Mouse (Mus musculus) c-Kit-positive CD71-negative TER-119-negative erythroid progenitor cells, embryonic 14.5 days (primary cell): ENCODE data around the gene B4galnt1.

ENCODE experiments used
- DNase-seq: peaks from one replicate; pipeline ENCODE4 v3.0.0-alpha.2; 2013; ENCODE audit warnings: low read depth

B4galnt1 gene

DNA sequence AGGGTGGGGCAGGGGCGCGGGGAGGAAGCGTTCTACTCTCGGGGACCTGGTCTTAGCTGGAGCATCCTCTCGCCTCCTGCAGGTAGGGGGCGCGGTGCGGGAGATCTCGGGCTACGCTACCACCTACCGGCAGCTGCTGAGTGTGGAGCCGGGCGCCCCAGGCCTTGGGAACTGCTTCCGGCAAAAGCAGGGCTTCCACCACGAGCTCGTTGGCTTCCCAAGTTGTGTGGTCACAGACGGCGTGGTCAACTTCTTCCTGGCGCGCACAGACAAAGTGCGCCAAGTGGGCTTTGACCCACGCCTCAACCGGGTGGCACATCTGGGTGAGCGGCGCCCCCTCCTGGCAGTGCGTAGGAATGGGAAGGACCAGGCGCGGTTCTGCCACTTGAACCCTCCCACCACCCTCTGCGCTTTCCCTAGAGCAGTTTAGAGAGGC is 5.8 kb downstream of the B4galnt1 start:
- DNase-seq = no peak

DNA sequence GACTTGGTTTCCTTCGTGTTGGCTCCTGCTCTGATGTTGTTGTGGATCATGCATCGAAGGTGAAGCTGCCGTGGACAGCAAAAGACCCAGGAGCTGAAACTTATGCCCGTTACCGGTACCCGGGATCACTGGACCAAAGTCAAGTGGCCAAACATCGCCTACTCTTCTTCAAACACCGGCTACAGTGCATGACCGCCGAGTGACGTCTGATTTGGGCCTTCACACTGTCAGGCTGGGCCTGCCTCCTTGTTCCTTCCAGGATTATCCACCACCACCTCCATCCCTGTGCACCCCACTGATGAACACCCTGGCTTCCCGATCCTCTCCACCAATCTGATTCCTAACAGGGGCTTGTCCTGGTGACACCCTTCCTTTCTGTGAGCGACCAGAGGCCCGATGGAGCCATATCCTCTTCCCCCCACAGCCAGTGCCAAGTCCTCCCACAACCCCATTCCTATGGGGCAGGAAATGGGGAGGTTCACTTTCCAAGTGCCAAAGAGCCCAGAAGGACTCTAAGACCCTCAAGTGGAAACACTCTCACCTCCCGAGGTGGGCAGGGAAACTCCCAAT is 6.7 kb downstream of the B4galnt1 start:
- DNase-seq = no peak

DNA sequence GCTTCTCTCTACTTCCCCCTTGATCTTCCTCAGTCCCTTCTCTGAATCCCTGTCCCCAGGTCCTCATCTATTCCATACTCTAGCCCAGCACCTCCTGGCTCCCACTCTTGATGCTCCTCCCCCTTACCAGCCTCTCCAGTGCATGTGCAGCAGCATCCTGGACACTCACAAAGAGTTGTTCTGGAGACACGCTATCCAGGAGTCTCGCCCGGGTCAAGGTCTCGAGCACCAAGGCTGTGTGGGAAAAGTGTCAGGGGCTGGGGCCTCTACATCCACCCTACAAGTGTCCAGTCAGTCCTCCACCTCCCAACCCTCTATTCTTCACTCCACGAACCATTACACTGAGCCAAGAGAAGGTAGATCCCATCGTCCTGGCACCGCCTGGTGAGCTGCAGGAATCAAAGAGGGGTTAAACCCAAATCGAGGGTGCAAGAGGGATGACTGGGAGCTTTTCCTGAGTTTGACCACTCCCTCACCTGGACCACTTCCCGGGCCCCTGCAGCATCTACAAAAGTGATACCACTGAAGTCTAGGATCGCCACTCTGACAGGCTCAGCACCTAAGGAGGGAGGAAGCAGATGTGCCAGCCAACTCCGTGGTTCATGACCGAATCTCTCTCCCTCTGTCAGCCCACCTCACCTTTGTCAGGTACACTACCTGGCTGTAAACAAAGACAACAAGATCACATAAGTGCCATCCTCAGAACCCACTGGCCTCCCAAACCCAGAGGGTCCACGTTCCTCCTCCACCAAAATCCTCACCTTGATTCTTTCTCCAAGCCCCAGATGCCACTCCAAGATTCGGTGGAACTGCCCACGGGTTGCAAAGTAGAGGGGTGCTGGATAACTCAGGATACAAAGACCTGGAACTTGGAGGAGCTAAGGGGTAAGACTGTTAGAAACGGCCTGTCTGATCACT is 8.4 kb downstream of the B4galnt1 start:
- DNase-seq = no peak

DNA sequence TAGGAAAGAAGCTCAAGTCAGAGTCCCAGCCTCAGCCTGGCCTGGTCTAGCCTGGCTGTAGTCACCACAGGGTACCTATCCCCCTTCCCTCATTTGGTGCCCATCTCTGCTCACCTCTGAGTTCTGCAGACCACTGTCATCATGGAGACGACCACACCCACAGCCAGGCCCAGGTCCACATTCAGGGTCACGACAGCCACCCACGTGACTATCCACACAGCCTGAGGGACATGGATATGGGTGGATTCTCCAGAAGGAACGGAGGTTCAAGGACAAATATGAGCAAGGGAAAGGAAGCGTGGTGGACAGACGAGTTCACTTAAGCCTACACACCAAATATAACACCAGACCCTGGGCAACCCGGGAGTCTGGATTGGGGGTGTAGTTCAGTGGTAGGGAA is 9.1 kb downstream of the B4galnt1 start:
- no peak for DNase-seq

DNA sequence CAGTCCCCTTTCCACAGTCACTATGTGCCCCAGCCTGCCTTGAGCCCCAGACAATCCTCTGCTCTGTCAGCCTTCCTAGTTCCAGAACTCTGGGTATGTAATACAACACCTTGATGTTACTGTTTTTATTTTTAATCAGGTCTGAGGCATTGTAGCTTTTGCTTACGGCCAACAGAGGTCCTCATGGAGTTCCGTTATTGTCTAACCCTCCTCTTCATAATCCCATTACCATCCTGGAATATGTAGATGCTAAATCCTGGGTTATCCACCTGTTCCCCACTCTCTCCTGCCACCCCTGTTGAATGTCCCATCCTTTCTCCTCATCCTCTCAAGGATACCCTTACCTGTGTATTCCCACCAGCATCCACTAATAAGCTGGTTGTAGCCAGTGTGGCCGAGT is 11.2 kb downstream of the B4galnt1 start:
- no peak for DNase-seq

DNA sequence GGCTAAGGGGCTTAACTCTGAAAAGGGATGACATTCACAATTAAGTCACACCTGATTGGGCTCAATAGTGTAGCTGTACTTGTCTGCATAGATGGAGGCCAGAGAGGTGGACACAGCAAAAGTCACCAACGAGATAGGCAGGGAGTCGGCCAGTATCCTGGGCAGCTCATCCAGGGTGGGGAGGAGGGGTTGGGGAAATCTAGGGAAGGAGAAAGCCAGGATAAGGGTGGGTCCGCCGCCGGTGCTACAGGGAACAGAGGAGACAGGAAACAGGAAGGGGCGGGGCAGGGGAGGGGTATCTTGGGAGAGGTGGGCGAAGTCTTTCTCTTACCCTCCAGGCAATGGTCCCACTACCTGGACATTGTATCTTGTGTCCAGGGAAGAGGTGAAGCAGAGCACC is 11.7 kb downstream of the B4galnt1 start:
- DNase-seq = no peak

DNA sequence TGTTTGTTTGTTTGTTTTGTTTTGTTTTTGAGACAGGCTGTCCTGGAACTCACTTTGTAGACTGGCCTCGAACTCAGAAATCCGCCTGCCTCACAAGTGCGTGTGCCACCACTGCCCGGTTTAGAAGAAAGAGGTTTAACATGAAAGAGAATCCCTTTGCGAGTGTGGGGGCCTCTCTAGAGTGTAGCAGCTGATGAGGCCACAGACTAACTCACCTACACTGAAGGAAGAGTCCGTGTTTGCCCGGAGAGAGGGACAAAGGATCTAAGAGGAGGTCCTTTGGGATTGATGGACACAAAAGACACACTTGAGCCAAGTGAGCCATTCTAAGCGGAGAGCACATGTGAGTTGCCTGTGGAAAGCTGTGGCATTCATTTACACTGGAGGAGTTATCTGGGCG is 12.2 kb downstream of the B4galnt1 start:
- no peak for DNase-seq

DNA sequence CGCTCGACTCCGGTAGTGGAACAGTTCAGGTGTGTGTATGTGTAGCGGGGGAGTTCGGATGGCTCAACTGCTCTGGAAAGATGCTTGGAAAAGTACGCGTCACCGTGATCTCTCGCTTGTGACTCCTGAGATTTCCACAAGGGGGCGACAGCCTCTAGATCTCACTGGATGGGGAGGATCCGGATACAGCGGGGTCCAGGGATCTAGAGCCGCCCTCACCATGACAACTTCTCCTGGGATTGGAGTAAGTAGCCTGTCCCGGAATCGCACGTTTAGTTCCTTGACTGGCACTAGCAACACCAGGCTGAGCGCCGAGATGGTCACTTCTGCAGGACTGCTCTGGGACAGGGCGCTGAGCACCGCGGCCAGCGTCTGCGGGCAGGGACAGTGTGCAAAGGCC is 12.7 kb downstream of the B4galnt1 start:
- DNase-seq = no peak

DNA sequence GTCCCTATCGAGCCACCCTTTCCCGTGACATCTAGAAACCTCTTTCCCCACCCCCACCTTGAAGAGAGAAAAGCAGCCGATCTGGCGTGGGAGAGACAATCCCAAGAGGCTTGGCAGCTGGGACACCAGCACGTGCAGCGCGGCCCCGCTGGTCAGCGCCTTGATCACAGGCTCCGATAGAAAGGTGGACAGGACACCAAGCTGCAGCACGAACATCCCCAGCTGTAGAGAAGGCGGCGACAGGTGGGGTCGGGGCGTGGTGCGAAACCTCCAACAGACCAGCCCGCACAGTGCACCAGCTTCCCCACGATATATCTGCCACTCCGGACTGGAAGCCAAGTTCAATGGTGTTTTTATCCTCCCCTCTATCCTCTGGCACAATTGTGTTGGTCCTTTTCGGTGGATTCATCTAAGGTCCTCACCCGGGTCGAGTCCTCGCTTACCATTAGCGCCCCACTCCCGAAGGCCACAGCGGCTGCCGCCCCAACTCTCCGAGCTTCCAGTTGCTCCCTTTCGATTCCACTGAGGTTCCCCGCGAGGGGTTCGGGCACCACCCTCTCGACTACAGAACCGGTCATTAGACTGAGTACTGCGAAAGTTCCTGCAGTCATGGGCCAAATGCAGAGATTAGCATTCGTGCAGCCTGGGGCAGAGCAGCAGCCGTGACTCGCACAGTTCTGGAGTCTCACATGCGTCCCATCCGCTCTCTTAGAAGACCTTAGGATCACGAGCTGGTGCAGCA is 13.4 kb downstream of the B4galnt1 start:
- DNase-seq = no peak

DNA sequence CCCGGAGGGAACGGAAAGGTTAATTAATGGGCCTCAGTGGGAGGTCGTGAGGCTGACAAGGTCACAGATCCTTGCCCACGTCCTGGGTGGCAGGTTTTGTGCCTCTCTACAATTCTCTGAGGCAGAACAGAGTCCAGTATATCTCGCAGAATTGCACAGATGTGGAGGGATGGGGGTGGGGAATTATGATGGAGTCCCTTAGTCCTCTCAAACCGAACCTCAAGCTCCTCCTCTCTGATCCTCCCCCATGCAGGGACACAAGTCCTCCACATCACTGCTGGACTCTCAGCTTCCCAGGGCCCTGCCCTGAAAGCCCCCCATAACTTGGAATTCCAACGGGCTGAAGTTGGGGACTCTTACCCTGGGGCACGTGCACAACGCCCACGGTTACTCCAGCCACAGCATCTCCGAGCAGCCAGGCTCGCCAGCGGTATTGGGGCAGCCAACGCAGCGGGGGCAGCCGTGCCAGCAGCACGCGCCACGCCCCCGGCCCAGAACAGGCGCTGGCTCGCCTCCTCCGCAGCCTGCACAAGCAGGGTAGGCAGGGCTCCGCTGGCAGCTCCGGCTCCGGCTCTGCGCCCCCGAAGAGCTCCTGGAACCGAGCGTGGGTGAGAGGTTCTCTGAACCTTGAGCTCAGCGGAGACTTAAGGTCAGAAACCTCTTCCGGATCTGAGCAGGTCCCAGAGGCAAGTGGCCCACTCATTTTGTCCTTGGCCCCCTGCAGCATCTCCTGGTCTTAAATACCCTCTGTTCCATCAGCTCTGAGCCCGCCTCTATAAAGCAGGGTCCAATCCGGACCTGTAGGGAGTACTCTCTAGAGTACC is 15.1 kb downstream of the B4galnt1 start, which contains the start of gene Slc26a10:
Gene Slc26a10, minus strand, starts transcription at position 775 of the 824 bp plus-strand sequence.
- no peak for DNase-seq

DNA sequence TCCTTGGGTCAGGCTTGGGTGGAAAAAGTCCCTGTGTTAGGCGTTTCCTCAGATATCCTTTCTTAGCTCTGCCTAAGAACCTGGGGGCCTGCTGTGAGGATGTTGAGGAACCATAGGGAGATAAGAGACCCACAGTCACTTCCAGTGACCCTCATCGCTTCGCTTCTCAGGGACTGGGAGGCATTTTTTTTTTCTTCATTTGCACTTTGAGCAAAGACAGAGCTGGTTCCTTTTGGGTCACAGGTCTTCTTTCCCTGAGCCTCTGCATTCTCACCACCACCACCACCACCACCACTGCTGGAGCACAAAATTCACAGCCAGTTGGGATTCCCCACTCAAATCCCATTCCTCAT is 15.6 kb downstream of the B4galnt1 start:
- no peak for DNase-seq

DNA sequence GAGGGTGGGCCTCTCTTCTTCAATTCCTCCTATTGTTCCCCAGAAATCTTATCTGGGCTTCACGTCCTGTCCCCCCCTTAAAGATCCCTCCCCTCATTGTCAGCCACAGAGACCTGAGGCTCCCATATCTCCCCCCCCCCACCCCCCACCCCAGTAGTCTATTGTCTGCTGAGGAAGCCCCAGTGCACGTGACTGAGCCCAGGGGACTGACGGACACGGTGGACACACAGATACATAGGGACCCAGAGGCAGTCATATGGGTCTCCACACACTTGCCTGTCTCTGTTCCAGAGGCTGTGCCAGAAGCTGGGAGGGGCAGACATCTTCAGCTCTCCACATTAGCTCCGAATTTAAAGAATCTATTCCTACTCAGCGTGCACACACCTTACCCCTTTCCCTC is 16.5 kb downstream of the B4galnt1 start:
- no peak for DNase-seq

DNA sequence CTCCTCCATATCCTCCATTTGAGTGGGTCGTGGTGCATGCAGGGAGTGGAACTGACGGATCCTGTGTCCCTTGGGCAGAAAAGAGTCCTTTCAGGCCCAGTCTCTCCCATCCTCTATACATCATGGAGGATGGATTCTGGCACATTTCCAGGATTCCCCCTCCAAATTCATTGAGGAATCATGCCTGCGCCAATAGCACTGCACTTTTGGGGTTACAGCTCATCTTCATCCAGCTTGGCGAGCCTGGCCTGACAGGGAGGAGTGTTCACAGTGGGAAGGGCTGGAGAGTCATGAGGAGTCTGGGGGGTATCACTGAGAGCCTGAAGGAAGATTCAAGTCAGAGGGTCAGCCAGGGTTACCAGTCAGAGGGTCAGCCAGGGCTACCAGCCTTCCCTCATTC is 17.6 kb downstream of the B4galnt1 start:
- DNase-seq = no peak

DNA sequence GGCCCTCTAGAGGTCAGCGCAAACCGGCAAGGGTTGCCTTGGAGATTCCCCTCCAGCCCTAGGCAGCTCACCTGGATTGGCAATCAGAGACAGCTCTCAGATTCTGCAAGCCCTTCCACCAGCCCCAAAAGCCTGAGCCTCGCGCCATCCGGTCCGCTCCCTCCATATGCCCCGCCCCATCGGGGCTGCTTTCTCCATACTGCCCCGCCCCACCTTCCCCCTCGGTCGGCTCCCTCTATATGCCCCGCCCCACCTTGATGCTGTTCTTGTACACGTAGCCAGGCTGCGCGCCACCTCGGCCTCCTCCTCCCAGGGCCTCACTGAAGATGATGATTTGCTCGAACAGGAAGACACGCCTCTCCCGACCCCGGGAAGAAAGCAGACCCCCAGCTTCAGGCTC is 18.7 kb downstream of the B4galnt1 start:
- DNase-seq = no peak

DNA sequence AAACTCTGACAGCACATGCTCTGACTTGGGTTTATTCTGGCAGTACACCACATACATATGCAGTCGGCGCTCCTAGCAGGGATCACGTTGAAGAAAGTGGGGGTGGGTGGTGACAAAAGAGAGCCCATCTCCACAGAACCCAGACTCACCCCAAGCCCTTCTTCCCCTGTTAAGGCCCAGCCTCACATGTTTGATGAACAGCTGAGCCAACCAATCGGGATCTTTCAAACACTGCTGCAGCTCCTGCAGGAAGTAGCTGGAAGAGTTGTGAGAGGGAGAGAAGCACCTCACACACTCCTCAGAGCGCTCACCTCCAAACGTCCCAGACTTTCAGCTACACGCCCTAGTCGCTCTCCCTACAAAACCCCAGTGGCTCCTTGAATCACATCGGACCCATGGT is 20.1 kb downstream of the B4galnt1 start:
- DNase-seq = no peak

DNA sequence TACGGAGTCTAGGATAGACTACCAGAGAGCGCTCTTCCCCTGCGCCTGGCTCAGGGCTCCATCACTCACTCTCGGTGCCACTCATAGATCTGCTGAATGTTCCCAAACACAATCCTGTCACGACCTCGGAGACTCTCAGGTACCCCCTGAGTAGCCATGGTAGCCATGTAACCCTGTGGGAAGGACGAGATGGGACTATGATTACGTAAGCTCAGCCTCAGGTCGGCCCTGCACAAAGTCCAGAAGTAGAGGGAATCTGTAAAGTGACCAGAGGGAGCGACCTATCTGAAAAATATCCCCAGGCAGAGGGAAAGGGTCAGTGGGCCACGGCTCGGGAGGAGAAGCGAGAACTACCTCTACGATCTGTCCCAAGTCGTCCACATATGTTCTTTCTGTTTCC is 20.5 kb downstream of the B4galnt1 start:
- no peak for DNase-seq

DNA sequence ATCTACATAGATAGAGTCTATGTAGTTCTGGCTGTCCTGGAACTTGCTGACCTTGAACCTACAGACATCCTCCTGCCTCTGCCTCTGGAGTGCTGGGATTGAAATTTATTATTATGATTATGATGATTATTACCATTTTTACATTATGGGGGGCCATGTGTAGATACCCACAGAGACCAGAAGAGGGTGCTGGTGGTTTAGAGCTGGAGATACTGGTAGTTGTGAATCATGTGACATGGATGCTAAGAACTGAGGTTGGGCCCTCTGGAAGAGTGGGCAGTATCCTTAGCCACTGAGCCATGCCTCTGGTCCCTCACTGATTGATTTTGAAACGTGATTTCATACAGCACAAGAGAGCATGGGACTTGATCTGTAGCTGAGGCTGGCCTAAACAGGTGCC is 21.4 kb downstream of the B4galnt1 start:
- DNase-seq = no peak

DNA sequence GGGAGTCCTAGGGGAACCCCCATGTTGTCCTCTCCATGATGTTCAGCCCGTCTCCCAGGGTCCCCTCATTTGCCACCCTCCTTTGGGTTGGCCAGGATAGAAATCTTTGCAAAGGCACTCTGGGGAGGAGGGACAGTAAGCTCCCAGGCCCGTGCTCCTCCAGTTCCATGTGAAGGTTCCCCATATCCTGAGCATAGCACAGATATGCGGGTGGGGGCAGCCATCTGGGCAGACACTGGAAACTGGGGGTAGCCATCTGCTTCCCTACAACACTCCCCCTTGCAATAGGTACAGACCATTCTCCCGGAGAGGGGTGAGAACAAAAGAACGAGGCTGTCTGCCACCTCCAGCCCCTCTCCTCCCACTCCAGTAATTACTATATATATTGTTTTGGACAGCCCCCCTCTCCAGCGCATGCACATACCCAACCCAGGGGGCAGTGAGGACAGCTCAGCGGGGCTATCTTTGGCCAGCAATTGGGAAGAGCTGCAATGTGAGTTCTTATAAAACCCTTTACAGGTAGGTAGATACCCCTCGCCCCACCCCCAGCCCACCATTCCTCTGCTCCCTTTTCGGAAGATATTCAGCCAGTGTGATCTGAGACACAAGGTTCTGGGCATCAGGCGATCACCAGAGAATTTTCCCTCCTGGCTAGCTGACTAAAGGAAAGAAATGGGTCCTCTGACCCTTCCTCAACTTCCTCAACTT is 22.5 kb downstream of the B4galnt1 start:
- DNase-seq = no peak

DNA sequence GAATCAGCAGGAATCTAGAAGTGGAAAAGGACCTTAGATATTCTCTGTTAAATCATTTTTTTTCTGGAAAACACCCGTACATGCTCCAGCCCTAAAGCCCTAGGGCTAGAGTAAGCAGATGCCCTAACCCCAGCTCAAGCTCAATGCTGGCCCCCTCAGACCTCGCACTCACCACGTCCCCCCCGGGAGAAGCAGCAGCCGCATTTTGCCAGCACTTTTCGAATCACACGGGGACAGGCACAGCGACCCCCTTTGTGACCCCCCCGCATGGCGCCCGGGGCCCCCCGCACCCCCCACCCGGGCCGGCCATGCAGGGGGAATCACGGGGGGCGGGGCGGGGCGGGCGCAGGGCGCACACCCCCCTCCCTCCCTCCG is 23.0 kb downstream of the B4galnt1 start:
- no peak for DNase-seq

DNA sequence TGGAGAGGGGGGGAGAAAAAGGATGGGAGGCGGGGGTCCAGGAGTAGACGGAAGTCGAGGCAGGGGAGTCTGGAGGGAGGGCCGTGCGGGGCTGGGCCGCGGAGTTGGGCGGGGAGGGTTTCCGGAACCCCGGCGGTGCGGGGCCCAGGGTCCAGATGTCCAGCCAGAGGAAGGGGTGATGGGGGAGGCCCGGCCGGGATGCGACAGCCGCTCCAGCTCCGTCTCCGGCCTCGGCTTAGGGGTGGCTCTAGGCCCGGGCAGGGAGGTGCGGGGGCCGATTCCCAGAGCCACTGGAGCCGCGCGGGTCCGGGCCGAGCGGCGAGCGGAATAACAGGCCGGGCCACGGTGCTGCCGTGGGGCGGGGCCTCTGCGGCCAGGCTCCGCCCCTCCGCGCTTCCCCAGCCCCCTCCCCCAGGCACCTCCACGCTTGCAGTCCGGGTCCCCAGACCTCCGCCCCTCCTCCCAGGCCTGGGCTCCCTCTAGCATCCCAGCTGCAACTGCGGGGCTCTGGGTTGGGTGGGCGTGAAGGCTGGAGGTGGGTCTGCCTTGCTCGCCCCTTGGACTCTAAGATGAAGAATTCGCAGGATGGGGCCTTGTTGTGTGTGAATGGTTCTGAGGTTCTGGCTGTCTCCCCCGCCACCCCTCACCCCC is 23.6 kb downstream of the B4galnt1 start:
- no peak for DNase-seq

DNA sequence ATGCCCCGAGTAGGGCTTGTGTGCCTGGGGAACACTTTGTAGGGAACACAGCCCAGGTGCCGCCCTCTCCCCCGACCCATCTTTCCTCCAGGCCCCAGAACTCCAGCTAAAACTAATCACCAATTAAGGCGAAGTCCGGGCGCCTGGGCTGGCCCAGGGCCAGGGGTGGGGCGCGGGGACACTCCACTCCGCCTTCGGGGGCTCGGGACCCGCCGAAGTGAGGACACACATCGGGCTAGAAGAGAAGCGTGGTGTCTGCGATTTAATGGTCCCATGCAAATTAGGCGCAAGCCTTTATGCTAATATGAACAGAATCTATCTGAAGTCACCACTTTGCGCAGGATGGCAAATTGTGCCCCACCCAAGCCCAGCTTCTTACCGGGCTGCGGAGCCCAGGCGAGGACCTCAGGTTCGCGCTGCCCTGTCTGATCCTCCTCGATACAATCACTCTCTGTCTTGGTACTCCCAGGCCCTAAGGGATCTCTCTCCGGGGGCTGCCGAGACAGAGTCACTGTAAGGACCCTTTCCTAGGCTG is 24.2 kb downstream of the B4galnt1 start:
- DNase-seq = no peak
